Mouse (Mus musculus): ENCODE data around the gene Nmb. TPM values are rescaled to one million over a fixed set of nuclear protein-coding genes. Genes with fewer than 3 reads are reported as not detected.

Nmb gene
- polyA plus RNA-seq, 1 experiment from 2014 or later, result 5.1 TPM

DNA sequence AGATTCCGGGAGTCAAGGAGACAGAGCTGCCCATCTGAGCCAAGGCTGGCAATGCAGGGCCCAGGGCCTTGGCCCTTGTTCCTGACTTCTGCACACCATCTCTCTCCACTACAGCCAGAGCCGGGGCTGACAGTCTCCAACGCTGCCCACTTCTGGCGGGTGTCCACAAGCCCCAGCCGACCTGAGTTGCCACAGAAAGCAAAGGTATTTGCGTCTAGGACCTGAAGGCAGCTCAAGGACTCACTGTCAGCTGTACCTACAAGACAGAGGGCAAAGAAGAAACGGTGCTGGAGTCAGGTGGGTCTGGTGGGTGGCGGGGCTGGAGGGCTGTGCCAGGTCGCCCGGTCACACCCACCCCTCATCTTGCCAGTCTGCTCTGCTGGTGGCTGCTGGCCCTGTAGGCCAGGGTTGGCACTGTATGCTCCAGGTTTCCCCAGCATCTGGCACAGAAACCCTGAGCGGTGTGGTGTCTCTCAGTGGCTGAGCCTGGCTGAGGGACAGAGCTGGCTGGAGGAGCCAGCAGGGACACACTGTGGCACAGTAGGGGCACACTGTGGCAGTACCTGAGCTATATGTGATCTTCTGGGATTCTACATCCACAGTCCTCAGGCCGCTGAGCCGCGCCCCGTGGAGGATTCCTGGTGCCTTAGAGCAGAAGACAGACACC lies 11.7 kb downstream of the Nmb start:
- Histone ChIP-seq H3K9me3 (ENCODE audit: control insufficient read depth, low read length) (no peaks in the 10 kb centered on the region), H3K4me2 (ENCODE audit: low read depth) (no peak overlapping the region), H3K4me1 (ENCODE audit: control insufficient read depth, insufficient read depth, low read length) (peaks cover 8% of the 10 kb centered on the region; the same call in 1 of the 2 replicates), H3K36me3 (ENCODE audit: control insufficient read depth, insufficient read depth, low read length) (peaks cover 21% of the 10 kb centered on the region), H3K27me3 (ENCODE audit: control insufficient read depth, insufficient read depth, low read length) (no peaks in the 10 kb centered on the region), H3K4me3 (ENCODE audit: low read depth, low read length) (no peak overlapping the region), H3K27ac (ENCODE audit: low read depth, low read length) (no peak overlapping the region), H3K9ac (ENCODE audit: low read length) (no peak overlapping the region; the same call in 1 of the 2 replicates)
- no peak for DNase-seq (ENCODE audit: low spot score)
- WGBS, result 95% methylated on average over 15 of the region's 15 CpGs
- no peak for ATAC-seq (ENCODE audit: insufficient read depth, low FRiP score, low TSS enrichment)

DNA sequence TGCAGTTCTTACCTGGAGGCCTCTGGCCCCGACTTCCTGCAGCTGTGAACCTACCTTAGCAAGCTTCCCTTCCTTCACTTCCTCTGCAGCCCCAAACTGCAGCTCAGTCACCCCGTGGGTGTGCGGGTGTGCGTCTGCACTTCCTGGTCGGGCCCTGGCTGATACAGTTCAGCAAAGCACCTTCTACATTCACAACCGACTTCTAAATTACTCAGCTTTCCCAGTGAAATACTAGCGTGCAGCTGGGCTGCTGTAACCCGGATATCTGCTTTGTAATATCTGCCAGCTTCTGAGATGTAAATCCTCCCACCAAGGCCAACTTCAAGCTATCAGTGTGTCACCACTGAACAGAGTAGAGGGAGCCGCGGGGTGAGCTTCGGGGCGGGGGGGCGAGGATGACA lies 15.0 kb downstream of the Nmb start:
- WGBS, result 86% methylated on average over 13 of the region's 13 CpGs
- no peak for DNase-seq (ENCODE audit: low spot score)
- ATAC-seq (ENCODE audit: insufficient read depth, low FRiP score, low TSS enrichment), result no peak
- H3K4me3 ChIP-seq (ENCODE audit: low read depth, low read length), result no peak overlapping the region
- H3K4me1 ChIP-seq (ENCODE audit: control insufficient read depth, insufficient read depth, low read length), result peaks cover 8% of the 10 kb centered on the region; the same call in 1 of the 2 replicates
- H3K36me3 ChIP-seq (ENCODE audit: control insufficient read depth, insufficient read depth, low read length), result peaks cover 15% of the 10 kb centered on the region
- H3K4me2 ChIP-seq (ENCODE audit: low read depth), result no peak overlapping the region
- H3K27ac ChIP-seq (ENCODE audit: low read depth, low read length), result peak overlapping the region; percentile 42; the same call in 1 of the 2 replicates
- H3K9ac ChIP-seq (ENCODE audit: low read length), result no peak overlapping the region; the same call in 1 of the 2 replicates
- no peaks in the 10 kb centered on the region for H3K9me3 ChIP-seq (ENCODE audit: control insufficient read depth, low read length)
- no peaks in the 10 kb centered on the region for H3K27me3 ChIP-seq (ENCODE audit: control insufficient read depth, insufficient read depth, low read length)

DNA sequence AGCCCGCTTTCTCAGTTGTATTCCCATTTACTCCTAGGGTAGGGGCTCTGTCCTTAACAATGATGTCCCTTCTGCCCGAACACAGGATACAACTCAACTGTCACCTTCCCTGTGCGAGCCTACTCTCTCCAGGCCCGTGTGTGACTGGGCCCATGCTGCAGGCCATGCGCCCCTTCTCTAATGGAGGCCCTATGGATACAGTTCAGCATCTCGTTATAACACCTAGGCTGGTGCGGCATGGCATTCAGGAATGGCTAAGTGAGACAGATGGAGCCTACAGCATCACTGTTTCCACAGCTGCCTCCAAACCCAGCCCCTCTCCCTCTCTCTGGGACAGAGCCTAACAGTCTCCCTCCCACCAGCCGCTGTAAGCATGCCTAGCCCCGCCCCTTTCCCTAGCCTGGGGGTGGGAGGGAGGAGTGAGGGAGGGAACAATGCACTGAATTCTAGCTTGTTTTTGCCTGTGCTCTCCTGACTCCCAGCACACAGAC lies 15.8 kb downstream of the Nmb start:
- Histone ChIP-seq H3K9me3 (ENCODE audit: control insufficient read depth, low read length) (no peaks in the 10 kb centered on the region), H3K9ac (ENCODE audit: low read length) (no peak overlapping the region), H3K27me3 (ENCODE audit: control insufficient read depth, insufficient read depth, low read length) (no peaks in the 10 kb centered on the region), H3K36me3 (ENCODE audit: control insufficient read depth, insufficient read depth, low read length) (peaks cover 15% of the 10 kb centered on the region), H3K4me2 (ENCODE audit: low read depth) (no peak overlapping the region; the same call in 1 of the 2 replicates), H3K27ac (ENCODE audit: low read depth, low read length) (peak overlapping the region; percentile 42), H3K4me1 (ENCODE audit: control insufficient read depth, insufficient read depth, low read length) (peaks cover 8% of the 10 kb centered on the region; the same call in 1 of the 2 replicates), H3K4me3 (ENCODE audit: low read depth, low read length) (no peak overlapping the region)
- ATAC-seq (ENCODE audit: insufficient read depth, low FRiP score, low TSS enrichment) (peak; percentile 69), DNase-seq (ENCODE audit: low spot score) (peak; percentile 83)
- WGBS, result 44% methylated on average over 9 of the region's 9 CpGs

DNA sequence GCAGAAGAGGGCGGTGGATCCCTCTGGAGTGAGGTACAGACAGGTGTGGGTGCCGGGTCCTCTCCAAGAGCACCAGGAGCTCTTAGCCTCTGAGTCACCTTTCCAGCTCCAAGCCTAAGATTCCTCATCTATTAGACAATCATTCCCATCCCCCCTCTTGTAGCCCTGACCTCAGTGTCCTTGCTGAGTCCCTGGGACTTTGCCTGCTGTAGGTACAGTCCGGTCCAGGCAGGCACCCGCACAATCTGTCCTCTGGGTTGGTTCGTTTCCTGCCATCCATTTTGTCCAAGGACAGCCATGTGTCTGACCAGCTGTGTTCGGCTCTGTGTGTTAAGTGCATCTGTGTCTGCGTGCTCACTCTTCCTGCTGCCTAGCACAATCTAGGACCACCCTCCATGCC lies 16.3 kb downstream of the Nmb start:
- no peaks in the 10 kb centered on the region for H3K9me3 ChIP-seq (ENCODE audit: control insufficient read depth, low read length)
- ATAC-seq (ENCODE audit: insufficient read depth, low FRiP score, low TSS enrichment) (0 out of 2 replicates have a peak, but pooled peaks have one; percentile 17), DNase-seq (ENCODE audit: low spot score) (no peak)
- H3K36me3 ChIP-seq (ENCODE audit: control insufficient read depth, insufficient read depth, low read length), result peaks cover 14% of the 10 kb centered on the region
- no peak overlapping the region for H3K9ac ChIP-seq (ENCODE audit: low read length)
- WGBS, result 73% methylated on average over 7 of the region's 7 CpGs
- no peaks in the 10 kb centered on the region for H3K27me3 ChIP-seq (ENCODE audit: control insufficient read depth, insufficient read depth, low read length)
- H3K4me3 ChIP-seq (ENCODE audit: low read depth, low read length), result no peak overlapping the region
- H3K4me2 ChIP-seq (ENCODE audit: low read depth), result no peak overlapping the region
- H3K4me1 ChIP-seq (ENCODE audit: control insufficient read depth, insufficient read depth, low read length), result peaks cover 8% of the 10 kb centered on the region; the same call in 1 of the 2 replicates
- H3K27ac ChIP-seq (ENCODE audit: low read depth, low read length), result peak overlapping the region; percentile 42

DNA sequence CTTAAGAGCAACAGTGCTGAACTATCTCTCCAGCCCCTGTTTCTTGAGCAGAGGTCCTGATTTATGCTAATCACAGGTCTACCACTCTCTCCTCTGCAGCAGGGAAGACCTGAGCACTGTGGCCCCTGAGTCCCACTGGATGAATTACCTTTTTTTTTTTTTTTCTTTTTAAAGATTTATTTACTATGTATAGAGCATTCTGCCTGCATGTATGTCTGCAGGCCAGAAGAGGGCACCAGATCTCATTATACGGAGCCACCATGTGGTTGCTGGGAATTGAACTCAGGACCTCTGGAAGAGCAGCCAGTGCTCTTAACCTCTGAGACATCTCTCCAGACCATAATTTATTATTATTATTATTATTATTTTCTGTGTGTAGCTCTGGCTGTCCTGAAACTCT lies 19.2 kb downstream of the Nmb start:
- Histone ChIP-seq H3K27ac (ENCODE audit: low read depth, low read length) (no peak overlapping the region), H3K27me3 (ENCODE audit: control insufficient read depth, insufficient read depth, low read length) (no peaks in the 10 kb centered on the region), H3K4me2 (ENCODE audit: low read depth) (no peak overlapping the region), H3K4me1 (ENCODE audit: control insufficient read depth, insufficient read depth, low read length) (peaks cover 8% of the 10 kb centered on the region; the same call in 1 of the 2 replicates), H3K4me3 (ENCODE audit: low read depth, low read length) (no peak overlapping the region), H3K9ac (ENCODE audit: low read length) (no peak overlapping the region), H3K9me3 (ENCODE audit: control insufficient read depth, low read length) (no peaks in the 10 kb centered on the region), H3K36me3 (ENCODE audit: control insufficient read depth, insufficient read depth, low read length) (no peaks in the 10 kb centered on the region)
- ATAC-seq (ENCODE audit: insufficient read depth, low FRiP score, low TSS enrichment) (no peak), DNase-seq (ENCODE audit: low spot score) (no peak)
- 36% methylated on average over 1 of the region's 1 CpGs for WGBS

DNA sequence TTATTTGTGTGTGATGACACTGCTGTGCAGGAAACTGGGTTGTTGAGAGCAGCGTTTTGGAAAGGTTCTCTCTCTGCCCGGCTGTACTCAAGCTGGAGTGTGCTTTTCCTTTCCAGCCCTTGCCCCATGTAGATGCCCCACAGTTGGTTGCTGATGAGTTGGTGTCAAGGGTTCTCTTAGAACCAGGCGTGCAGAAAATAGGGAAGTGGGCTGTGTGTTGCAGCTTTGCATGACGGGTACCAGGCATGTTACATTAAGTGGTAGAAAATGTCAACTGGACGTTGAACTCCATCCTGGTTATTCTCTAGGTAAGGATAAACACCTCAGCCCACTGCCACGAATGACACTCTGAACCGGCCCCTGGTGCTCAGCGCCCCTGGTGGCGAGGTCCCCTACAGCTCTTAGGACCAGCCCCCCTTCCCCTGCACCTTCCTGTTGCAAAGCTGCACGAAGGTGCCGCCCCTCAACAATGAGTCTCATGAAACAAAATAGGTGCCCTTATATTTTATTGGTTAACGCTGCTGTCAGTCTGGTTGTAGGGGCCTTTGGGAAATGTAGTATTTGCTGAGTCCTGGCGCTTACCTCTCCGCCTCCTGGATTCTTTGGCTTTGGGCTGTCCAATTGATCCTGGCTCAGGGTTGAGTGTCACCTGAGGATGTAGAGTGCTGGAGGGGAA lies 21.9 kb downstream of the Nmb start:
- Histone ChIP-seq H3K27me3 (ENCODE audit: control insufficient read depth, insufficient read depth, low read length) (no peaks in the 10 kb centered on the region), H3K9ac (ENCODE audit: low read length) (no peak overlapping the region), H3K4me3 (ENCODE audit: low read depth, low read length) (no peak overlapping the region), H3K4me2 (ENCODE audit: low read depth) (peak overlapping the region; percentile 25; the same call in 1 of the 2 replicates), H3K27ac (ENCODE audit: low read depth, low read length) (no peak overlapping the region), H3K36me3 (ENCODE audit: control insufficient read depth, insufficient read depth, low read length) (no peaks in the 10 kb centered on the region), H3K9me3 (ENCODE audit: control insufficient read depth, low read length) (no peaks in the 10 kb centered on the region), H3K4me1 (ENCODE audit: control insufficient read depth, insufficient read depth, low read length) (no peaks in the 10 kb centered on the region)
- ATAC-seq (ENCODE audit: insufficient read depth, low FRiP score, low TSS enrichment) (peak; percentile 45; the same call in 1 of the 2 replicates), DNase-seq (ENCODE audit: low spot score) (peak; percentile 42)
- WGBS, result 27% methylated on average over 14 of the region's 14 CpGs

DNA sequence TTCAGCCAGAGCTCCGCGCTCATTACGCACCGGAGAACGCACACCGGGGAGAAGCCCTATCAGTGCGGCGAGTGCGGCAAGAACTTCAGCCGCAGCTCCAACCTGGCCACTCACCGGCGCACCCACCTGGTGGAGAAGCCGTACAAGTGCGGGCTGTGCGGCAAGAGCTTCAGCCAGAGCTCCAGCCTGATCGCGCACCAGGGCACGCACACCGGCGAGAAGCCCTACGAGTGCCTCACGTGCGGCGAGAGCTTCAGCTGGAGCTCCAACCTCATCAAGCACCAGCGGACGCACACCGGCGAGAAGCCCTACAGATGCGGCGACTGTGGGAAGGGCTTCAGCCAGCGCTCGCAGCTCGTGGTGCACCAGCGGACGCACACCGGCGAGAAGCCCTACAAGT lies 29.1 kb downstream of the Nmb start:
- peaks cover 17% of the 10 kb centered on the region for H3K36me3 ChIP-seq (ENCODE audit: control insufficient read depth, insufficient read depth, low read length)
- no peak overlapping the region for H3K27ac ChIP-seq (ENCODE audit: low read depth, low read length)
- no peak overlapping the region for H3K4me3 ChIP-seq (ENCODE audit: low read depth, low read length)
- H3K27me3 ChIP-seq (ENCODE audit: control insufficient read depth, insufficient read depth, low read length), result peaks cover 10% of the 10 kb centered on the region; the same call in 1 of the 2 replicates
- 23% methylated on average over 37 of the region's 37 CpGs for WGBS
- no peak overlapping the region for H3K9ac ChIP-seq (ENCODE audit: low read length)
- ATAC-seq (ENCODE audit: insufficient read depth, low FRiP score, low TSS enrichment) (no peak), DNase-seq (ENCODE audit: low spot score) (no peak)
- H3K4me2 ChIP-seq (ENCODE audit: low read depth), result no peak overlapping the region
- no peaks in the 10 kb centered on the region for H3K9me3 ChIP-seq (ENCODE audit: control insufficient read depth, low read length)
- H3K4me1 ChIP-seq (ENCODE audit: control insufficient read depth, insufficient read depth, low read length), result no peaks in the 10 kb centered on the region

DNA sequence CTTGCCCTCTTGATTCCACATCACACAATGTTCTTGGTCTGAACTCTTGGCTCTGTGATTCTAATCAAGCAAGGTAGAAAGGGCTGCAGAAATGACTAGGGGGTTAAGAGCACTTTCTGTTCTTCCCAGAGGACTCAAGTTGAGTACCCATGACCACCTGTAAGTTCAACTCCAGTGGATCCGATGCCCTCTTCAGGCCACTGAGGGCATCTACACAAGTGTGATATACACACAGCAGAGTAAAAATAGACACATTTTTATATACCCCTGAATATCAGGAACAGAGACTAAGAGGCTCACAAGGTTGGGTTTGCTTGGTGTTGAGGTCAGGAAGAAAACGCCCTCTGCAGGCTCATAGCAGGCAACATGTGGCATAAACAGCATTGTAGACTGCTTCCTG lies 31.2 kb downstream of the Nmb start:
- Histone ChIP-seq H3K4me2 (ENCODE audit: low read depth) (no peak overlapping the region), H3K36me3 (ENCODE audit: control insufficient read depth, insufficient read depth, low read length) (peaks cover 17% of the 10 kb centered on the region), H3K9ac (ENCODE audit: low read length) (no peak overlapping the region), H3K4me1 (ENCODE audit: control insufficient read depth, insufficient read depth, low read length) (no peaks in the 10 kb centered on the region), H3K9me3 (ENCODE audit: control insufficient read depth, low read length) (no peaks in the 10 kb centered on the region), H3K27ac (ENCODE audit: low read depth, low read length) (no peak overlapping the region), H3K27me3 (ENCODE audit: control insufficient read depth, insufficient read depth, low read length) (peaks cover 10% of the 10 kb centered on the region; the same call in 1 of the 2 replicates), H3K4me3 (ENCODE audit: low read depth, low read length) (no peak overlapping the region)
- 93% methylated on average over 2 of the region's 2 CpGs for WGBS
- DNase-seq (ENCODE audit: low spot score) (no peak), ATAC-seq (ENCODE audit: insufficient read depth, low FRiP score, low TSS enrichment) (no peak)
